Mouse (Mus musculus): ENCODE results near the gene Npas3.

DNA sequence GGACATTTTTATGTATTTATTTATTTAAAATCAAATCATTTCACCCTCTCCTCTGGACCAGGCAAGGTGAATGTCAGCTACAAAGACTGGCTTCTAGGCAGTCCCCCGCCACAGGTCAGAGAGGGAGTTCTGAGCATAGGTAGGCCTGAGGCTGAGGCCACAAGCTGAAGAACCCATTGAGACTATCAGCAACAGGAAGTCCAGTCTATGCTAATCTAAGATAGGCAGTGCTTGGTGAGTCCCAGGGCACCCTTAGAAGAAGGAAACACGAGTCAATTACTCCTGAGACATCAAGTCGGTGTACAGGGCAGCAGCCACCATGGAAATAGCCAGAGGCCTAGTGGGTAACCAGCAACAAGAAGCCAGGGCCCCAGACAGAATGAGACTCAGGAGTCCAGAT lies 857.5 kb downstream of the Npas3 start:
- TF ChIP-seq CTCF (IDR thresholded peaks at IDR 0.05; ENCODE audit: control insufficient read depth, insufficient read depth, insufficient read length), result no peak
- TF ChIP-seq USF1 (IDR thresholded peaks at IDR 0.05; ENCODE audit: low read depth), result no peak
- TF ChIP-seq CEBPB (IDR thresholded peaks at IDR 0.05; ENCODE audit: low read depth), result no peak
- TF ChIP-seq MAX (IDR thresholded peaks at IDR 0.05), result no peak

Measured in C2C12 (cell line).